Mouse (Mus musculus): Measurements from ENCODE around the gene Srrm4.

The Srrm4 gene

GRCm38 (mm10) chr5:116591346-116592048 lies at the start of gene Srrm4:
Gene Srrm4 (minus strand): TSS chr5:116591817.
- no peak for DNase-seq (ENCODE audit: low spot score)

GRCm38 (mm10) chr5:116592801-116593430 lies 1.3 kb upstream of the Srrm4 start:
- DNase-seq (ENCODE audit: low spot score): no peak

GRCm38 (mm10) chr5:116592049-116592800 lies 608 bp upstream of the Srrm4 start:
- no peak for DNase-seq (ENCODE audit: low spot score)

- DNase-seq (ENCODE audit: low spot score): no peak
Observed at GRCm38 (mm10) chr5:116590698-116591097, 919 bp downstream of the Srrm4 start.

GRCm38 (mm10) chr5:116589631-116590030 lies 2.0 kb downstream of the Srrm4 start:
- no peak for DNase-seq (ENCODE audit: low spot score)

- DNase-seq (ENCODE audit: low spot score): no peak
Observed at GRCm38 (mm10) chr5:116588836-116589235, 2.8 kb downstream of the Srrm4 start.

- DNase-seq (ENCODE audit: low spot score): no peak
Observed at GRCm38 (mm10) chr5:116579533-116579932, 12.1 kb downstream of the Srrm4 start.

- DNase-seq (ENCODE audit: low spot score): no peak
Observed at GRCm38 (mm10) chr5:116577082-116577481, 14.5 kb downstream of the Srrm4 start.

GRCm38 (mm10) chr5:116573307-116573706 lies 18.3 kb downstream of the Srrm4 start:
- no peak for DNase-seq (ENCODE audit: low spot score)

GRCm38 (mm10) chr5:116571936-116572335 lies 19.7 kb downstream of the Srrm4 start:
- DNase-seq (ENCODE audit: low spot score): no peak

GRCm38 (mm10) chr5:116571232-116571861 lies 20.3 kb downstream of the Srrm4 start:
- DNase-seq (ENCODE audit: low spot score): no peak

GRCm38 (mm10) chr5:116570566-116570965 lies 21.1 kb downstream of the Srrm4 start:
- no peak for DNase-seq (ENCODE audit: low spot score)

GRCm38 (mm10) chr5:116569629-116570028 lies 22.0 kb downstream of the Srrm4 start:
- no peak for DNase-seq (ENCODE audit: low spot score)

GRCm38 (mm10) chr5:116568050-116568449 lies 23.6 kb downstream of the Srrm4 start:
- no peak for DNase-seq (ENCODE audit: low spot score)

GRCm38 (mm10) chr5:116567298-116567697 lies 24.3 kb downstream of the Srrm4 start:
- no peak for DNase-seq (ENCODE audit: low spot score)

- DNase-seq (ENCODE audit: low spot score): no peak
Observed at GRCm38 (mm10) chr5:116566385-116567045, 25.1 kb downstream of the Srrm4 start.

- DNase-seq (ENCODE audit: low spot score): no peak
Observed at GRCm38 (mm10) chr5:116565573-116565972, 26.0 kb downstream of the Srrm4 start.

GRCm38 (mm10) chr5:116564391-116564790 lies 27.2 kb downstream of the Srrm4 start:
- no peak for DNase-seq (ENCODE audit: low spot score)

GRCm38 (mm10) chr5:116563713-116564112 lies 27.9 kb downstream of the Srrm4 start:
- DNase-seq (ENCODE audit: low spot score): no peak

GRCm38 (mm10) chr5:116559091-116559490 lies 32.5 kb downstream of the Srrm4 start:
- no peak for DNase-seq (ENCODE audit: low spot score)

- no peak for DNase-seq (ENCODE audit: low spot score)
Observed at GRCm38 (mm10) chr5:116556614-116557013, 35.0 kb downstream of the Srrm4 start.

- no peak for DNase-seq (ENCODE audit: low spot score)
Observed at GRCm38 (mm10) chr5:116553868-116554267, 37.7 kb downstream of the Srrm4 start.
